Mouse (Mus musculus) neural tube, embryonic 11.5 days (tissue): ENCODE results near the gene Inhbb. TPM values are rescaled to one million over a fixed set of nuclear protein-coding genes. Genes with fewer than 3 reads are reported as not detected.

Experiments
- ATAC-seq: fragments of 200-750 bp; cut with Nextera tagmentation; 2 replicates; pipeline ENCODE4 v1.8.0; 2017; ENCODE audit warnings: moderate number of reproducible peaks, mild to moderate bottlenecking, moderate TSS enrichment, moderate library complexity; ENCODE audit not compliant: insufficient read depth, low FRiP score, low TSS enrichment
- DNase-seq: peaks from one replicate; pipeline ENCODE4 v3.0.0-alpha.2; 2015; ENCODE audit warnings: low spot score
- H3K27ac ChIP-seq: fragments of 300-500 bp; sonication (generic); 2 replicates; pipeline ENCODE4 v1.5.1; 2014; ENCODE audit warnings: low read depth, mild to moderate bottlenecking, low read length
- H3K27me3 ChIP-seq: fragments of 300-500 bp; sonication (generic); 2 replicates; pipeline ENCODE4 v1.6.1; 2014; ENCODE audit warnings: mild to moderate bottlenecking, low read length, mixed read lengths; ENCODE audit not compliant: control insufficient read depth, insufficient read depth
- H3K36me3 ChIP-seq: fragments of 300-500 bp; sonication (generic); 2 replicates; pipeline ENCODE4 v1.6.1; 2014; ENCODE audit warnings: mild to moderate bottlenecking, low read length, moderate library complexity, mixed read lengths; ENCODE audit not compliant: control insufficient read depth, insufficient read depth
- H3K4me1 ChIP-seq: fragments of 300-500 bp; sonication (generic); 2 replicates; pipeline ENCODE4 v1.6.1; 2014; ENCODE audit warnings: low read length, mixed read lengths; ENCODE audit not compliant: control insufficient read depth, insufficient read depth
- H3K4me2 ChIP-seq: fragments of 300-500 bp; sonication (generic); 2 replicates; pipeline ENCODE4 v1.6.1; 2014; ENCODE audit warnings: low read depth, mild to moderate bottlenecking, moderate library complexity
- H3K4me3 ChIP-seq: fragments of 300-500 bp; sonication (generic); 2 replicates; pipeline ENCODE4 v1.5.1; 2014; ENCODE audit warnings: low read depth, low read length
- H3K9ac ChIP-seq: fragments of 300-500 bp; sonication (generic); 2 replicates; pipeline ENCODE4 v1.6.1; 2014; ENCODE audit warnings: mild to moderate bottlenecking, low read length
- H3K9me3 ChIP-seq: fragments of 300-500 bp; sonication (generic); 2 replicates; pipeline ENCODE4 v1.6.1; 2016; ENCODE audit warnings: low read length; ENCODE audit not compliant: control insufficient read depth
- WGBS: fragments of 180-500 bp; shearing (Covaris S2); extraction: QIAGEN DNeasy Blood & Tissue Kit; methylation state at CpG from one replicate; pipeline ENCODE4 v1.1.7; 2014; 5-methylcytosine and 5-hydroxymethylcytosine counted together
- polyA plus RNA-seq: library from polyadenylated mRNA; unstranded; fragments of >200 nt; fragmentation: Nextera tagmentation; extraction: Ambion mirVana; gene quantifications from 2 replicates; pipeline ENCODE4 v1.2.1, GENCODE M21; 2014

Inhbb gene
- polyA plus RNA-seq, result 0.51 and 0.64 TPM in 2 replicates

GRCm38 (mm10) chr1:119421576-119422421 is at the start of gene Inhbb:
Gene Inhbb (minus strand): TSS chr1:119422248.
- under 1% methylated on average over 69 of the region's 92 CpGs for WGBS
- ATAC-seq, result peak; percentile 17; the same call in 1 of the 2 replicates
- Histone ChIP-seq H3K4me2 (peak within 1 kb of the TSS; percentile 98), H3K9ac (peak within 1 kb of the TSS; percentile 61), H3K4me1 (peaks cover 13% of the 10 kb centered on the region), H3K36me3 (no peaks in the 10 kb centered on the region), H3K4me3 (peak within 1 kb of the TSS; percentile 60), H3K27me3 (peaks cover 74% of the 10 kb centered on the region), H3K27ac (no peak within 1 kb of the TSS), H3K9me3 (no peaks in the 10 kb centered on the region)
- DNase-seq, result peak; percentile 56

GRCm38 (mm10) chr1:119463386-119463785 is 41.3 kb upstream of the Inhbb start:
- H3K4me3 ChIP-seq, result no peak overlapping the region
- ATAC-seq (no peak), DNase-seq (peak; percentile 59)
- H3K4me2 ChIP-seq, result no peak overlapping the region
- no peaks in the 10 kb centered on the region for H3K36me3 ChIP-seq
- H3K27me3 ChIP-seq, result no peaks in the 10 kb centered on the region
- H3K4me1 ChIP-seq, result no peaks in the 10 kb centered on the region; the same call in 1 of the 2 replicates
- WGBS, result 53% methylated on average over 2 of the region's 2 CpGs
- no peak overlapping the region for H3K9ac ChIP-seq
- H3K27ac ChIP-seq, result no peak overlapping the region
- no peaks in the 10 kb centered on the region for H3K9me3 ChIP-seq

- 88% methylated on average over 2 of the region's 2 CpGs for WGBS
Observed at GRCm38 (mm10) chr1:119460062-119460461, 38.0 kb upstream of the Inhbb start.

DNA sequence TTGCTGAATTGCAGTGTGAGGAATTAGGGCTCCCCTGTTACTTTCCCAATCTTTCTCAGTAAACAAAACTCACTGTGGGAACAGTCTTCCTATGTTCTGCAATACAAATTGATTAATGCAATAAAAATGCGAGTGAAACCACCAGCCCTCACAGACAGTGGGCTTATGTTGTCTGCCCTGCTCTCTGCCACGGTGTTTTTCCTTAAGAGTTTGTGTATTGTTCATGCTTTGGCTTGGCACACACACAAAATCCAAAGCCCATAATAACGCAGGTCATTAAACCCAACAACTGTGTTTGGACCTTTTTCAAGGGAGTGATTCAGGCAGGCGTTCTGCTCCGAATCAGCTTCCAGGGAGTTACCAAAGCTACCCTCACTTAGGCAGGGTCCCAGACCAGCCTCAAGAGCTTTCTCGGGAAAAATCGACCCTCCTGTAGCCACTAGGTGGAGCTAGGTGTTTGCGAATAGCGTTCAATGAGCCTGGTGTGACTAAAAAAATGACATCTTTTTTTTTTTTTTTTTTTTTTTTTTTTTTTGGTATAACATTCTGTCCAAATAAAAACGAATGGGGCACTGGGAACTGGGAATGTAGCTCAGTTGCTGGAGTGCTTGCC is 36.1 kb upstream of the Inhbb start:
- H3K4me1 ChIP-seq, result no peaks in the 10 kb centered on the region
- ATAC-seq (no peak), DNase-seq (peak; percentile 67)
- no peak overlapping the region for H3K4me2 ChIP-seq
- 18% methylated on average over 10 of the region's 10 CpGs for WGBS
- H3K27me3 ChIP-seq, result no peaks in the 10 kb centered on the region
- no peaks in the 10 kb centered on the region for H3K36me3 ChIP-seq
- no peaks in the 10 kb centered on the region for H3K9me3 ChIP-seq
- no peak overlapping the region for H3K9ac ChIP-seq
- no peak overlapping the region for H3K4me3 ChIP-seq
- no peak overlapping the region for H3K27ac ChIP-seq

More at GRCm38 (mm10) chr1:119460062-119460461, 38.0 kb upstream of the Inhbb start:
- no peak for DNase-seq
- no peaks in the 10 kb centered on the region for H3K4me1 ChIP-seq
- no peaks in the 10 kb centered on the region for H3K27me3 ChIP-seq
- H3K36me3 ChIP-seq, result no peaks in the 10 kb centered on the region
- H3K4me2 ChIP-seq, result no peak overlapping the region
- no peak overlapping the region for H3K4me3 ChIP-seq
- H3K9me3 ChIP-seq, result no peaks in the 10 kb centered on the region
- ATAC-seq, result no peak
- H3K9ac ChIP-seq, result no peak overlapping the region
- H3K27ac ChIP-seq, result no peak overlapping the region

- Histone ChIP-seq H3K27me3 (no peaks in the 10 kb centered on the region), H3K9ac (no peak overlapping the region), H3K36me3 (no peaks in the 10 kb centered on the region), H3K4me2 (no peak overlapping the region), H3K4me1 (no peaks in the 10 kb centered on the region), H3K9me3 (no peaks in the 10 kb centered on the region), H3K4me3 (no peak overlapping the region), H3K27ac (no peak overlapping the region)
- DNase-seq, result no peak
- ATAC-seq, result no peak
- WGBS, result 46% methylated on average over 5 of the region's 5 CpGs
Observed at GRCm38 (mm10) chr1:119457528-119457855, 35.4 kb upstream of the Inhbb start.

- no peak for DNase-seq
- Histone ChIP-seq H3K36me3 (no peaks in the 10 kb centered on the region), H3K4me3 (no peak overlapping the region), H3K27ac (no peak overlapping the region), H3K4me2 (peak overlapping the region; percentile 12; the same call in 1 of the 2 replicates), H3K9me3 (no peaks in the 10 kb centered on the region), H3K9ac (no peak overlapping the region), H3K27me3 (no peaks in the 10 kb centered on the region), H3K4me1 (no peaks in the 10 kb centered on the region)
- ATAC-seq, result no peak
- 22% methylated on average over 19 of the region's 19 CpGs for WGBS
Observed at GRCm38 (mm10) chr1:119456671-119457527, 34.9 kb upstream of the Inhbb start.

- DNase-seq, result no peak
- 73% methylated on average over 3 of the region's 4 CpGs for WGBS
- no peak for ATAC-seq
- Histone ChIP-seq H3K27me3 (no peaks in the 10 kb centered on the region), H3K4me3 (no peak overlapping the region), H3K27ac (no peak overlapping the region), H3K4me2 (no peak overlapping the region), H3K36me3 (no peaks in the 10 kb centered on the region), H3K9me3 (no peaks in the 10 kb centered on the region), H3K4me1 (no peaks in the 10 kb centered on the region), H3K9ac (no peak overlapping the region)
Observed at GRCm38 (mm10) chr1:119453731-119454130, 31.7 kb upstream of the Inhbb start.

DNA sequence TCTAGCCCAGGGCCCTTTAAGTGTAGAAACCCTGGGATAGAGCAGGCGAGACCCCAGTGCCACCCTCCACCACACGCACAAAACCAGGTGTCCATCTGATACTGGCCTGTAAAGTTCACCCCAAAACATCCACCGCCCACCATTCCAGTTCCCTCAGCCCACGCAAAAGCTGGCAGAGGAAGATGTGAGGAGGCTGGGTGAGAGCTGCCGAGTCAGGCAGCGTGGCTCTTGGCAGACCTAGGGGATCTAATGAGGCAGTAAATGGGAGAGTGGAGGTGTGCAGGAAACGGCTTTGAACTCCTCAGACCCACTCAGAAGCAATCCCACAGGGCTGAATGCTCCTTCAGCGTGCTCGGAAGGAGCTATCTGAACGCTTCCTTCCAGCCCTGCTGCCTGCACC is 29.4 kb upstream of the Inhbb start:
- H3K4me2 ChIP-seq, result no peak overlapping the region
- 72% methylated on average over 10 of the region's 10 CpGs for WGBS
- H3K27me3 ChIP-seq, result no peaks in the 10 kb centered on the region
- DNase-seq (no peak), ATAC-seq (no peak)
- H3K9me3 ChIP-seq, result no peaks in the 10 kb centered on the region
- H3K36me3 ChIP-seq, result no peaks in the 10 kb centered on the region
- H3K27ac ChIP-seq, result no peak overlapping the region
- no peaks in the 10 kb centered on the region for H3K4me1 ChIP-seq
- H3K4me3 ChIP-seq, result no peak overlapping the region
- H3K9ac ChIP-seq, result no peak overlapping the region
